Mouse (Mus musculus) embryonic facial prominence, embryonic 12.5 days (tissue): ENCODE measurements around the gene 2610042L04Rik. TPM values are rescaled to one million over a fixed set of nuclear protein-coding genes. Genes with fewer than 3 reads are reported as not detected.
"Not testable (repeated sequence)": the region's sequence is repeated elsewhere in the genome, so short reads cannot be mapped to it uniquely, and the experiment has no call there.

ENCODE experiments used
- ATAC-seq: fragments of 200-750 bp; cut with Nextera tagmentation; 2 replicates; pipeline ENCODE4 v1.8.0; 2017; ENCODE audit not compliant: insufficient number of reproducible peaks, insufficient read depth, low FRiP score, low TSS enrichment
- H3K27ac ChIP-seq: fragments of 300-500 bp; sonication (generic); 2 replicates; pipeline ENCODE4 v1.5.1; 2016; ENCODE audit warnings: mild to moderate bottlenecking
- H3K27me3 ChIP-seq: fragments of 300-500 bp; sonication (generic); 2 replicates; pipeline ENCODE4 v1.6.1; 2016; ENCODE audit warnings: mild to moderate bottlenecking, moderate library complexity
- H3K36me3 ChIP-seq: fragments of 300-500 bp; sonication (generic); 2 replicates; pipeline ENCODE4 v1.6.1; 2016; ENCODE audit warnings: mild to moderate bottlenecking
- H3K4me1 ChIP-seq: fragments of 300-500 bp; sonication (generic); 2 replicates; pipeline ENCODE4 v1.6.1; 2016
- H3K4me2 ChIP-seq: fragments of 300-500 bp; sonication (generic); replicated peaks from 2 replicates; pipeline ENCODE4 v1.6.1; 2016; ENCODE audit warnings: mild to moderate bottlenecking, moderate library complexity
- H3K4me3 ChIP-seq: fragments of 300-500 bp; sonication (generic); 2 replicates; pipeline ENCODE4 v1.5.1; 2016; ENCODE audit warnings: mild to moderate bottlenecking
- H3K9ac ChIP-seq: fragments of 300-500 bp; sonication (generic); 2 replicates; pipeline ENCODE4 v1.6.1; 2016; ENCODE audit warnings: mild to moderate bottlenecking, moderate library complexity
- H3K9me3 ChIP-seq: fragments of 300-500 bp; sonication (generic); 2 replicates; pipeline ENCODE4 v1.6.1; 2016; ENCODE audit warnings: mild to moderate bottlenecking, moderate library complexity
- WGBS: fragments of 180-500 bp; shearing (Covaris S2); methylation state at CpG from one replicate; pipeline ENCODE4 v1.1.7; 2016; 5-methylcytosine and 5-hydroxymethylcytosine counted together
- polyA plus RNA-seq: library from polyadenylated mRNA; unstranded; fragments of >200 nt; fragmentation: Nextera tagmentation; extraction: Ambion mirVana; gene quantifications from 2 replicates; pipeline ENCODE4 v1.2.1, GENCODE M21; 2016

2610042L04Rik gene
- polyA plus RNA-seq, result 0.72 and 0.78 TPM in 2 replicates

- H3K27me3 ChIP-seq, H3K27ac ChIP-seq, H3K36me3 ChIP-seq, ATAC-seq, H3K4me1 ChIP-seq, H3K9me3 ChIP-seq: not testable (repeated sequence)
- 2% methylated on average over 16 of the region's 48 CpGs for WGBS
- H3K9ac ChIP-seq, result peak within 1 kb of the TSS; percentile 45
- H3K4me3 ChIP-seq, result peak within 1 kb of the TSS; percentile 38
- H3K4me2 ChIP-seq, result peak within 1 kb of the TSS; percentile 74
These were observed at the start of gene 2610042L04Rik for GRCm38 (mm10) chr14:4334476-4335080. Gene 2610042L04Rik (plus strand): TSS chr14:4334763.

- not testable (repeated sequence) for H3K27me3 ChIP-seq, ATAC-seq, H3K36me3 ChIP-seq, H3K9me3 ChIP-seq, H3K4me2 ChIP-seq, H3K4me1 ChIP-seq, H3K27ac ChIP-seq, H3K4me3 ChIP-seq, H3K9ac ChIP-seq
- WGBS, result no CpG with 5 or more reads among the region's 1 CpGs
These were observed 17.6 kb upstream of the 2610042L04Rik start, which contains the start of gene Gm3149 for GRCm38 (mm10) chr14:4316983-4317382. Gene Gm3149 (plus strand): TSS chr14:4317283.

DNA sequence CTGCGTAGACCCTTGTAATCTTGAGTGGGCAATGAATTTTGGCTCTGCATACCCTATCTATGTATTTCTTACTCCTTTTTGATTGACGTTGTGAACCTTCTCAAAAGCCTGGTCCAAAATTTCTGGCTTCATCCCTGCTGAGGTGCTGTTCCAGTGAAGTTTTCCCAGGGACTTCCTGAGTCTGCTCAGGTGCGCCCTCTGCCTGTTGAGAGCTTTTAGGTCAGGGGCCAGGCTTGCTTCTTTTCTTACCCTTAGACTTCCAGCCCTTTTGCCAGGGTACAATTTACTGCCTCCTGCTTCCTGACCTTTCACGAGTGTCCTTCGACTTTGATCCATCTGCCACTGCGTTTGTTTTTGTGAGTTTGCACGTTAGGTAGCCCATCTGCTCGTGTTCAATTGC, 943 bp downstream of the 2610042L04Rik start:
- H3K9me3 ChIP-seq, H3K4me2 ChIP-seq, H3K36me3 ChIP-seq, H3K27ac ChIP-seq, H3K9ac ChIP-seq, H3K27me3 ChIP-seq, H3K4me1 ChIP-seq, H3K4me3 ChIP-seq, ATAC-seq: not testable (repeated sequence)
- 19% methylated on average over 8 of the region's 8 CpGs for WGBS

DNA sequence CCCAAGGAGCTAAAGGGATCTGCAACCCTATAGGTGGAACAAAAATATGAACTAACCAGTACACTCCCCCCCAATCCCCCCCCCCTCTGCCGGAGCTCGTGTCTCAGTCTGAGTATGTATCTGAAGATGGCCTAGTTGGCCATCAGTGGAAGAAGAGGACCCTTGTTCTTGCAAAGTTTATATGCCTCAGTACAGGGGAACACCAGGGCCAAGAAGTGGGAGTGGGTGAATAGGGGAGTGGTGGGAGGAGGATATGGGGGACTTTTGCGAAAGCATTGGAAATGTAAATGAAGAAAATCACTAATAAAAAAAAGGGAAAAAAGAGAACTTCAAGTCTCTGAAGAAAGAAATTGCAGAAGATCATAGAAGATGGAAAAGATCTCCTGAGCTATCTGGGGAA, 34.4 kb downstream of the 2610042L04Rik start:
- not testable (repeated sequence) for H3K4me3 ChIP-seq, H3K36me3 ChIP-seq, H3K9ac ChIP-seq, ATAC-seq, H3K27me3 ChIP-seq, H3K4me1 ChIP-seq, H3K9me3 ChIP-seq, H3K4me2 ChIP-seq, H3K27ac ChIP-seq
- 85% methylated on average over 3 of the region's 3 CpGs for WGBS

DNA sequence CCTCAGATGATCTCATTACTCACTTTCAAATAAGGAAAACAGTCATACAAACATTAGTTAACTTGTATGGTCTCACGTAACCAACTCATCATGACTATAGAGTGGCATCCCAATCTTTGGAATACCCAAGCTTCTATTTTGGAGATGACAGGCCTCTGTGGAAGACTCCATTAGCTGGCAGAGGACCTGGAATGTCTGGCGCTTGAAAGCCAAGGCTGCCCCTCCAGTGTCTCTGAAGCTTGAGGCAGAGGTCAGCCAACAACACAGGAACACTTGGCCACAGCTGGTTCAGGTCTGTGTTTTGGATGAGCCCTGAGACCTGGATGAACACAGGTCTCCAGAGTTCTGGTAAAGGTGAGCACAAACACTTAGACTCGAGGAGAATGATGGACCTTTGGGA, 35.1 kb downstream of the 2610042L04Rik start:
- not testable (repeated sequence) for H3K9ac ChIP-seq, H3K4me2 ChIP-seq, H3K9me3 ChIP-seq, H3K4me1 ChIP-seq, H3K27me3 ChIP-seq, H3K27ac ChIP-seq, H3K36me3 ChIP-seq, ATAC-seq, H3K4me3 ChIP-seq
- 67% methylated on average over 3 of the region's 3 CpGs for WGBS

DNA sequence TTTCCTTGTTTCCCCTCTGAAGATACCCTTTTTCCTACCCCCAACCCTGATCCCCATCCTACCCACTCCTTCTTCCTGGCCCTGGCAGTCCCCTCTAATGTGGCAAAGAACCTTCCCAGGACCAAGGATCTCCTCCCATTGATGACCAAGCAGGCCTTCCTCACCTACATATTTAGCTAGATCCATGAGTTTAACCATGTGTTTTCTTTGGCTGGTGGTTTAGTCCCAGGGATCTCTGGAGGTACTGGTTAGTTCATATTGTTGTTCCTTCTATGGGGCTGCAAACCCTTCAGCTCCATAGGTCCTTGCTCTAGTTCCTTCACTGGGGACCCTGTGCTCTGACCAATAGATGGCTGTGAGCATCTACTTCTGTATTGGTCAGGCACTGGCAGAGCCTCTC, 43.3 kb downstream of the 2610042L04Rik start:
- not testable (repeated sequence) for H3K4me1 ChIP-seq, H3K4me2 ChIP-seq, H3K9me3 ChIP-seq, H3K27me3 ChIP-seq, ATAC-seq, H3K36me3 ChIP-seq, H3K27ac ChIP-seq, H3K9ac ChIP-seq, H3K4me3 ChIP-seq

DNA sequence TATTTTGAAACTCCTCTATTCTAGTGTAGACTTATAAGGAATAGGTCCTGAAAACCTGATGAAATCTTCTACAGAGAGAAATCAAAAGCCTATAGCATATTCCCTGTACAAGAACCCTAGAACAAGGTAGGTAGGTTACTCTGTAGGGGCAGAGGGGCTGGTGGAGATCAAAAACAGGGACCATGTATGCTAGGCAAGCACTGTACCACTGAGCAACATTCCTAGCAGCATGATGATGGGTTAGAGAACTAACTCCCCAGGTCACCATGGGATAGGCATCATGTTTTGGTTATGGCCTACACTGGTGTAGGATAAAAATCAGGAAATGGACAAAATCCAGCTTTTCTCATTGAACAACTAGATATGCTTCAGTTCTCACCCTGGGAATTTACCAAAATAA, 51.0 kb downstream of the 2610042L04Rik start:
- H3K4me1 ChIP-seq, H3K9me3 ChIP-seq, H3K27me3 ChIP-seq, H3K27ac ChIP-seq, H3K9ac ChIP-seq, H3K36me3 ChIP-seq, H3K4me2 ChIP-seq, ATAC-seq, H3K4me3 ChIP-seq: not testable (repeated sequence)

DNA sequence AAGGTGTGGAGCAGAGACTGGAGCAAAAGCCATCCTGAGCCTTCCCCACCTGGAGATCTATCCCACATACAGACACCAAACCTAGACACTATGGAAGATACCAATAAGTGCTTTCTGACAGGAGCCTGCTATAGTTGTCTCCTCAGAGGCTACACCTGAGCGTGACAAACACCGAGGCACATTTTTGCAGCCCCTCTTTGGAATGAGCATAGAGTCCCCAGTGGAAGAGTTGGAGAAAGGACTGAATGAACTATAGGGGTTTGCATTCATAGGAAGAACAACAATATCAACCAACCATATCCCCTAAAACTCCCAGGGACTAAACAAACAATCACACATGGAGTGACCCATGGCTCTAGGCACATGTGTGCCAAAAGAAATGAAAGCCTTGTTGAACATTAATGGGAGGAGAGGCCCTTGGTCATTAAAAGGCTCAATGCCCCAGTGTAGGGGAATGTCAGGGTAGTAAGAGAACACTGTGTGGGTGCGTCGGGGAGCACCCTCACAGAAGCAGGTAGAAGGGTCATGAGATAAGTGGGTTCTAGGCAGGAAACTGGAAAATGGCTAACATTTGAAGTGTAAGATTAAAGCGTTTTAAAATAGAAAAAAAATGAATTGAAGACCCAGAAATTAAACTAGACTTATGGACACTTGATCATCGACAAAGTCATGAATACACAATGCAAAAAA, 58.4 kb downstream of the 2610042L04Rik start:
- H3K4me3 ChIP-seq, H3K36me3 ChIP-seq, ATAC-seq, H3K9ac ChIP-seq, H3K4me1 ChIP-seq, H3K9me3 ChIP-seq, H3K27ac ChIP-seq, H3K27me3 ChIP-seq, H3K4me2 ChIP-seq: not testable (repeated sequence)
- 88% methylated on average over 4 of the region's 6 CpGs for WGBS

GRCm38 (mm10) chr14:4397226-4397625, 62.7 kb downstream of the 2610042L04Rik start, which contains the start of gene Gm3159:
Gene Gm3159 (plus strand): TSS chr14:4397526.
- not testable (repeated sequence) for H3K27ac ChIP-seq, H3K9me3 ChIP-seq, H3K27me3 ChIP-seq, H3K9ac ChIP-seq, H3K4me1 ChIP-seq, ATAC-seq, H3K36me3 ChIP-seq, H3K4me3 ChIP-seq, H3K4me2 ChIP-seq
- WGBS, result 82% methylated on average over 3 of the region's 3 CpGs

- not testable (repeated sequence) for ATAC-seq, H3K27me3 ChIP-seq, H3K4me3 ChIP-seq, H3K4me1 ChIP-seq, H3K4me2 ChIP-seq, H3K9me3 ChIP-seq, H3K27ac ChIP-seq, H3K9ac ChIP-seq, H3K36me3 ChIP-seq
These were observed 64.1 kb downstream of the 2610042L04Rik start for GRCm38 (mm10) chr14:4398624-4399023.

DNA sequence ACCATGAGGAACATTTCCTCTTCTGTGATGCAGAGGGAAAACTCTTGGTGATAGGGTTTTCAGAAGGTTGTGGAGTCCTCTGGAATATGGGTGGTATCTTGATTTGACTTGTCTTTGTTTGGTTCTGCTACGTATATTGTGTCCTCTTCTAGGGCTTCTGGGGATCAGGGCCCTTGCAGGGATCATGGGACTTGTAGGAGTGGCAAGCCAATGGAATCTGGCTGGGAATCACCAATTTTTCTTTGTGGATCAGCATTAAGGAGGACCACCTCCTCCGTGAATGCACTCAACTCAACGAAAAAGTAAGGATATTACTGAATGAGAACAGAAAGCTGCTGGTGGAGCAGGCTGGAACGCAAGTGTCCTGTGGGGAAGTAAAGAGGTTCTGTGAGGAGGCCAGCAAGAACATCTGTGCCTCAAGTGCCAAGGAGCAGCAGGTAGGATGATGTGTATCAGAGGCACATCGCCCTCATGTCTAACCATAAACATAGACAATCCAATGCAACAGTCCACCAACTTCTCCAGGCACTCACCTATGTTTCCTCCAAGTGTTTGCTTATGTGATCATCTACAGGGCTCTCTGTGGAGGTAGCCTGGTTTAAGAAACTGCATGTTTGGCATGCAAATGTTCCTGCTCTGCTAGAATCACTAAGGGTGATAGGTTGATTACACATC, 65.7 kb downstream of the 2610042L04Rik start:
- H3K4me2 ChIP-seq, H3K27ac ChIP-seq, ATAC-seq, H3K36me3 ChIP-seq, H3K9me3 ChIP-seq, H3K4me3 ChIP-seq, H3K27me3 ChIP-seq, H3K4me1 ChIP-seq, H3K9ac ChIP-seq: not testable (repeated sequence)
- 86% methylated on average over 5 of the region's 5 CpGs for WGBS

DNA sequence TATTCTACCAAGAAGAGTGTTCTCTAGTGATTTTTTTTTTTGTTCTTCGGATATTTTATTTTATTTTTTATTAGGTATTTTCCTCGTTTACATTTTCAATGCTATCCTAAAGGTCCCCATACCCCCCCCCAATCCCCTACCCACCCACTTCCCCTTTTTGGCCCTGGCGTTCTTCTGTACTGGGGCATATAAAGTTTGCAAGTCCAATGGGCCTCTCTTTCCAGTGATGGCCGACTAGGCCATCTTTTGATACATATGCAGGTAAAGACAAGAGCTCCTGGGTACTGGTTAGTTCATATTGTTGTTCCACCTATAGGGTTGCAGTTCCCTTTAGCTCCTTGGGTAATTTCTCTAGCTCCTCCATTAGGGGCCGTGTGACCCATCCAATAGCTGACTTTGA, 66.7 kb downstream of the 2610042L04Rik start:
- not testable (repeated sequence) for ATAC-seq, H3K36me3 ChIP-seq, H3K4me1 ChIP-seq, H3K27me3 ChIP-seq, H3K9ac ChIP-seq, H3K27ac ChIP-seq, H3K4me2 ChIP-seq, H3K9me3 ChIP-seq, H3K4me3 ChIP-seq
- 76% methylated on average over 5 of the region's 5 CpGs for WGBS
